Mouse (Mus musculus): ENCODE data around the gene Cast. TPM values are rescaled to one million over a fixed set of nuclear protein-coding genes. Genes with fewer than 3 reads are reported as not detected.

The Cast gene
- 71.7 and 82.5 TPM in 2 replicates for polyA plus RNA-seq (2015; fragmentation: Nextera tagmentation; extraction: Ambion mirVana)

DNA sequence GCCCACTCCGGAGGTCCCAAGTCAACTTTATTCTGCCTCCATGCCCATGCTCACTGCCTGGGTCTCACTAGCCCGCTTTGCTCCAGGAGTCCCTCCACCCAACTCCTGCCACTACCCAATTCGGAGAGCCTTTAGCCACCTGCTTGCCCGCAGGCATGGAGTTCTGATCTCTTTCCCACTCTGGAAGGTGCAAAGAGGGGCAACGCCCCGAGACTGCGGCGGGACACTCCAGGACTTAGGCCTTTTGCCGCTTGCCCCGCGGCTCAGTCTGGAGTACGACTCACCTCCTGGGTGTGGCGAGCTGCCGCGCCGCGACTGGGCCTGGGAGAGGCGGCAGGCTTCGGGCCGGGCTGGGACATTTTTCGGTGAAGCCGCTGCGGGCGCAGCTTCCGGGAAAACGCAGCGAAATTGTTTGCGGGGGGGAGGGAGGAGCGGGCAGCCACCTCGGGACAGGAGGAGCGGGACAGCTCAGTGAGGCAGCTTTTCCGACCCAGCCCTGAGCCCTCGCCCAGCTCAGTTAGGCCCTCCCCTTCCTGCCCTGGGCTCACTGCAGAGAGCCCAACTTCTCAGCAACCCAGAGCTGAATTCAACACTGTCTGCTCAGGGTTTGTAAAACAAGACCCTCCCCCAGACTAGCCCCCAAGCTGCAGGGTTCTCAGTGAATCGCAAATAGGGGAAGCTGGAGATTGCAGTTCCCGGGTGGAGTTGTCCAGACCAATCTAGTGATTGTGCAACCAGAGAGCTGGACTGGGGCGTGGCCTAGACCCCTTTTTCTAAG is at the start of gene Cast:
Gene Cast, minus strand, starts transcription at position 659 of the 778 bp plus-strand sequence.

Other genes starting within 250 kb of the Cast start
- gene Erap1, start 169.2 kb downstream of the Cast start, polyA plus RNA-seq (2015; fragmentation: Nextera tagmentation; extraction: Ambion mirVana): 20.9 and 23.1 TPM in 2 replicates